In genomic region chr16:77417791-77418190, GRCm38 (mm10) we compare ENCODE assay signal across 8 mouse cellular contexts.
DNase-seq lines count a peak whose midpoint lies in the region; ATAC-seq lines count a peak whose summit lies in the region.
"Had no signal": no experiment of that assay in that cellular context is flagged by ENCODE, and none has a peak within 500 bp of the region (broad histone marks: within the 10 kb centered on the region; RNA-seq: fewer than 3 reads in every experiment).

No protein-coding gene starts in this region.

- H3K36me3 ChIP-seq in forebrain, embryonic 12.5 days (replicated peaks) = no peaks in the 10 kb centered on the region; the same call in 1 of the 2 replicates
- 0 out of 2 replicates have a peak, but pooled peaks cover 4% of the 10 kb centered on the region for H3K36me3 ChIP-seq in hindbrain, embryonic 13.5 days
- H3K36me3 ChIP-seq in limb, embryonic 12.5 days = no peaks in the 10 kb centered on the region
- H3K36me3 ChIP-seq: liver, embryonic 13.5 days had no signal

- H3K4me1 ChIP-seq in forebrain, embryonic 12.5 days = peaks cover 21% of the 10 kb centered on the region
- peaks cover 7% of the 10 kb centered on the region; the same call in 1 of the 2 replicates for H3K4me1 ChIP-seq in hindbrain, embryonic 13.5 days (replicated peaks)
- peaks cover 43% of the 10 kb centered on the region for H3K4me1 ChIP-seq in limb, embryonic 12.5 days (replicated peaks)
- H3K4me1 ChIP-seq: liver, embryonic 13.5 days had no signal

- DNase-seq in urinary bladder, postnatal 14 days (ENCODE audit: low spot score) = peak; percentile 3
- no peak for DNase-seq in urinary bladder, postnatal 10 days (ENCODE audit: low spot score)
- DNase-seq in right cerebral cortex, adult 2 months (ENCODE audit: low spot score in 2 of 2) = peak; percentile 54 to 63
- DNase-seq: liver, embryonic 13.5 days had no signal

- H3K9me3 ChIP-seq in forebrain, embryonic 12.5 days = no peaks in the 10 kb centered on the region
- H3K9me3 ChIP-seq in hindbrain, embryonic 13.5 days = no peaks in the 10 kb centered on the region
- H3K9me3 ChIP-seq in limb, embryonic 12.5 days = no peaks in the 10 kb centered on the region
- H3K9me3 ChIP-seq: liver, embryonic 13.5 days had no signal

- peak; percentile 21; the same call in 1 of the 2 replicates for ATAC-seq in forebrain, embryonic 12.5 days (ENCODE audit: low FRiP score)
- peak; percentile 50 for ATAC-seq in hindbrain, embryonic 13.5 days (ENCODE audit: low FRiP score)
- no peak; the same call in 1 of the 2 replicates for ATAC-seq in limb, embryonic 12.5 days (ENCODE audit: insufficient number of reproducible peaks, insufficient read depth, low FRiP score, low TSS enrichment, low read depth)
- no peak for ATAC-seq in megakaryocyte-erythroid progenitor cell, adult 5-6 weeks (replicated peaks; ENCODE audit: low FRiP score, low TSS enrichment, poor library complexity, severe bottlenecking)

- WGBS in forebrain, embryonic 12.5 days = 0% methylated on average over 3 of the region's 3 CpGs
- whole genome bisulfite sequencing in hindbrain, embryonic 13.5 days = 2% methylated on average over 3 of the region's 3 CpGs
- WGBS in limb, embryonic 12.5 days = 7% methylated on average over 3 of the region's 3 CpGs

- H3K9ac ChIP-seq in forebrain, embryonic 12.5 days = no peak overlapping the region
- peak overlapping the region; percentile 80 for H3K9ac ChIP-seq in hindbrain, embryonic 13.5 days
- H3K9ac ChIP-seq in limb, embryonic 12.5 days (replicated peaks) = no peak overlapping the region
- H3K9ac ChIP-seq: liver, embryonic 13.5 days had no signal

- peak overlapping the region; percentile 57 for H3K27ac ChIP-seq in forebrain, embryonic 12.5 days
- peak overlapping the region; percentile 97 for H3K27ac ChIP-seq in hindbrain, embryonic 13.5 days
- peak overlapping the region; percentile 41; the same call in 1 of the 2 replicates for H3K27ac ChIP-seq in limb, embryonic 12.5 days
- H3K27ac ChIP-seq: liver, embryonic 13.5 days had no signal

- H3K4me2 ChIP-seq in forebrain, embryonic 12.5 days = peak overlapping the region; percentile 44
- peak overlapping the region; percentile 67 for H3K4me2 ChIP-seq in hindbrain, embryonic 13.5 days
- peak overlapping the region; percentile 28; the same call in 1 of the 2 replicates for H3K4me2 ChIP-seq in limb, embryonic 12.5 days
- H3K4me2 ChIP-seq: liver, embryonic 13.5 days had no signal

- peak overlapping the region; percentile 11; the same call in 1 of the 2 replicates for H3K4me3 ChIP-seq in forebrain, embryonic 12.5 days (replicated peaks)
- peak overlapping the region; percentile 54 for H3K4me3 ChIP-seq in hindbrain, embryonic 13.5 days
- H3K4me3 ChIP-seq in limb, embryonic 12.5 days (replicated peaks) = no peak overlapping the region
- H3K4me3 ChIP-seq: liver, embryonic 13.5 days had no signal

- H3K27me3 ChIP-seq in forebrain, embryonic 12.5 days = no peaks in the 10 kb centered on the region
- H3K27me3 ChIP-seq in hindbrain, embryonic 13.5 days = no peaks in the 10 kb centered on the region
- H3K27me3 ChIP-seq in limb, embryonic 12.5 days = no peaks in the 10 kb centered on the region
- H3K27me3 ChIP-seq: liver, embryonic 13.5 days had no signal

Comparison
In these comparisons a context has a peak if more than half of its experiments do, and no peak if none do; other contexts are left out.
1. ATAC-seq: peak in forebrain, embryonic 12.5 days (single experiment) and hindbrain, embryonic 13.5 days (single experiment); none in limb, embryonic 12.5 days (single experiment) and megakaryocyte-erythroid progenitor cell, adult 5-6 weeks (single experiment).
2. H3K27ac ChIP-seq: peak in every context shown above with its lines; median percentile 97 in hindbrain, embryonic 13.5 days; 57 in forebrain, embryonic 12.5 days; 41 in limb, embryonic 12.5 days.
3. Peak in every context shown above with its lines, with median percentiles within 50 percentile points of each other: H3K4me2 ChIP-seq.